In the genomic region with DNA sequence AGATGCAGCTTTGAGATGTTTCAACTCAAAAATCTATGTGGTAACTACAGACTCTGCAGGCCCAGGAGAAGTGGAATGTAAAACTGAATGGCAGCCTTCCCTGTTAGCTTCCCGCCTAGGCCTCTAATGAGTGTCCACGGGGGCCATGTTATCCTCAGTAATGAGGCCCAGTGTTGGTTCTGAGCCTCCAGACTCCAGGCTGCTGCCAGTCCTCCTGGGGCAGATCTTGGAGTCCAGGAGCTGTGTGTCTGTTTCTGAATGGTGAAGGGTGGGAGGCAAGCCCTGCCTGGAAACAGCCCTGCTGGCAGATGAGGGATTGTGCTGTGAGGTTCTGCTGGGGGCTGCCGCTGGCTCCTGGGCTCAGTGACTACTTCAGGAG, we compare ENCODE assay signal across 10 mouse cellular contexts. TPM values are rescaled to one million over a fixed set of nuclear protein-coding genes. Genes with fewer than 3 reads are reported as not detected.
DNase-seq lines count a peak whose midpoint lies in the region; ATAC-seq and TF ChIP-seq lines count a peak whose summit lies in the region.
"Had no signal": no experiment of that assay in that cellular context is flagged by ENCODE, and none has a peak within 500 bp of the region (broad histone marks: within the 10 kb centered on the region; RNA-seq: fewer than 3 reads in every experiment).

No protein-coding gene starts in this region.

- TF ChIP-seq POLR2A in bone marrow, adult 2 months (IDR thresholded peaks at IDR 0.05; ENCODE audit: borderline replicate concordance, control insufficient read depth, low read depth, low read length): no peak
- TF ChIP-seq POLR2A in limb, embryonic 14.5 days (IDR thresholded peaks at IDR 0.05; ENCODE audit: borderline replicate concordance, extremely low read depth, insufficient read depth, insufficient read length): no peak

- no peak for DNase-seq in heart, postnatal 10 days
- peak; percentile 70 for DNase-seq in limb, embryonic 14.5 days (ENCODE audit: low spot score)
- DNase-seq in cerebellum, adult 9-11 months: no peak
- no peak for DNase-seq in Muller cell, postnatal 12 days (ENCODE audit: inconsistent ontology term)
- DNase-seq: lung, adult 2 months had no signal

- WGBS in heart, embryonic 12.5 days: 47% methylated on average over 3 of the region's 3 CpGs
- WGBS in bone marrow, adult 2 months: 81% methylated on average over 3 of the region's 3 CpGs
- WGBS in embryonic facial prominence, embryonic 15.5 days: 32% methylated on average over 3 of the region's 3 CpGs
- WGBS in limb, embryonic 14.5 days: 12% methylated on average over 3 of the region's 3 CpGs

- no peak for ATAC-seq in heart, embryonic 12.5 days (ENCODE audit: insufficient number of reproducible peaks, low FRiP score)
- no peak for ATAC-seq in embryonic facial prominence, embryonic 15.5 days (ENCODE audit: insufficient number of reproducible peaks, low FRiP score, low TSS enrichment, low read depth)
- ATAC-seq in limb, embryonic 14.5 days (ENCODE audit: low FRiP score, low read depth): peak; percentile 51
- ATAC-seq in megakaryocyte-erythroid progenitor cell, adult 5-6 weeks (replicated peaks; ENCODE audit: low FRiP score, low TSS enrichment, poor library complexity, severe bottlenecking): no peak
- ATAC-seq: CD4-positive, CD25-positive, alpha-beta regulatory T cell, adult 4 months had no signal

- H3K9ac ChIP-seq in heart, embryonic 12.5 days: no peak overlapping the region
- H3K9ac ChIP-seq in embryonic facial prominence, embryonic 15.5 days: no peak overlapping the region
- H3K9ac ChIP-seq in limb, embryonic 14.5 days (ENCODE audit: low read depth, low read length, severe bottlenecking): no peak overlapping the region

- intact Hi-C loops in heart, postnatal 10 days (cut with DNase I): no loop called here

- no peak overlapping the region for H3K4me3 ChIP-seq in heart, embryonic 12.5 days
- H3K4me3 ChIP-seq in bone marrow, adult 2 months (replicated peaks; ENCODE audit: control insufficient read depth, low read depth, low read length): no peak overlapping the region
- H3K4me3 ChIP-seq in embryonic facial prominence, embryonic 15.5 days (replicated peaks): no peak overlapping the region
- H3K4me3 ChIP-seq in limb, embryonic 14.5 days (replicated peaks; ENCODE audit: low read length): no peak overlapping the region

- TF ChIP-seq CTCF in bone marrow, adult 2 months (IDR thresholded peaks at IDR 0.05; ENCODE audit: control insufficient read depth, insufficient read depth, low read length): no peak

- H3K9me3 ChIP-seq in heart, embryonic 12.5 days (replicated peaks): no peaks in the 10 kb centered on the region
- H3K9me3 ChIP-seq in embryonic facial prominence, embryonic 15.5 days (replicated peaks): no peaks in the 10 kb centered on the region
- no peaks in the 10 kb centered on the region for H3K9me3 ChIP-seq in limb, embryonic 14.5 days (ENCODE audit: control insufficient read depth, low read length)

- H3K4me2 ChIP-seq in heart, embryonic 12.5 days: peak overlapping the region; percentile 32; the same call in 1 of the 2 replicates
- no peak overlapping the region for H3K4me2 ChIP-seq in embryonic facial prominence, embryonic 15.5 days (replicated peaks)
- no peak overlapping the region for H3K4me2 ChIP-seq in limb, embryonic 14.5 days (replicated peaks; ENCODE audit: low read depth, low read length, severe bottlenecking)

- H3K4me1 ChIP-seq in heart, embryonic 12.5 days (replicated peaks): peaks cover 23% of the 10 kb centered on the region
- peaks cover 16% of the 10 kb centered on the region for H3K4me1 ChIP-seq in bone marrow, adult 2 months (ENCODE audit: control insufficient read depth, insufficient read depth, low read length)
- peaks cover 52% of the 10 kb centered on the region for H3K4me1 ChIP-seq in embryonic facial prominence, embryonic 15.5 days
- peaks cover 73% of the 10 kb centered on the region for H3K4me1 ChIP-seq in limb, embryonic 14.5 days (ENCODE audit: control insufficient read depth, insufficient read depth, low read length)

- no peaks in the 10 kb centered on the region for H3K27me3 ChIP-seq in heart, embryonic 12.5 days (replicated peaks)
- H3K27me3 ChIP-seq in embryonic facial prominence, embryonic 15.5 days: no peaks in the 10 kb centered on the region
- H3K27me3 ChIP-seq in limb, embryonic 14.5 days (ENCODE audit: control insufficient read depth, insufficient read depth, low read length): no peaks in the 10 kb centered on the region

- no peaks in the 10 kb centered on the region for H3K36me3 ChIP-seq in heart, embryonic 12.5 days
- H3K36me3 ChIP-seq in embryonic facial prominence, embryonic 15.5 days: no peaks in the 10 kb centered on the region
- no peaks in the 10 kb centered on the region for H3K36me3 ChIP-seq in limb, embryonic 14.5 days (ENCODE audit: control insufficient read depth, insufficient read depth, low read length)

- no peak overlapping the region for H3K27ac ChIP-seq in heart, embryonic 12.5 days (ENCODE audit: poor library complexity, severe bottlenecking)
- H3K27ac ChIP-seq in bone marrow, adult 2 months (ENCODE audit: control insufficient read depth, insufficient read depth, low read depth, low read length, poor library complexity): 0 out of 2 replicates have a peak overlapping the region, but pooled peaks have one; percentile 4
- H3K27ac ChIP-seq in embryonic facial prominence, embryonic 15.5 days (replicated peaks): peak overlapping the region; percentile 75
- peak overlapping the region; percentile 85 for H3K27ac ChIP-seq in limb, embryonic 14.5 days (replicated peaks; ENCODE audit: low read depth, low read length)

RNA-seq across cellular contexts. Expression of gene Tifab, which starts 10.3 kb away (rescaled TPM):
- 0.72 and 0.81 TPM in 2 replicates for polyA plus RNA-seq in heart, embryonic 12.5 days (2016; fragmentation: Nextera tagmentation; extraction: Ambion mirVana)
- 1 to 10 TPM in 1 of 2 experiments, under 1 TPM in 1; 0.69 to 1.2 TPM for total RNA-seq in heart, postnatal 10 days (2021)
- polyA plus RNA-seq in bone marrow, adult 2 months (2011; ENCODE audit: insufficient read depth, insufficient read length, low replicate concordance, missing spikeins): 22.4 and 70.7 TPM in 2 replicates
- polyA plus RNA-seq in embryonic facial prominence, embryonic 15.5 days (2015; fragmentation: Nextera tagmentation; extraction: Ambion mirVana): 3.4 and 3.7 TPM in 2 replicates
- 1.9 and 2.0 TPM in 2 replicates for polyA plus RNA-seq in limb, embryonic 14.5 days (2012; rRNA removed)
- polyA plus RNA-seq in limb, embryonic 14.5 days (2014; fragmentation: Nextera tagmentation; extraction: Ambion mirVana): 1.1 and 1.3 TPM in 2 replicates
- 3.1 TPM in 1 of 2 replicates, not detected in the other for total RNA-seq in megakaryocyte-erythroid progenitor cell, adult 5-6 weeks (2014; fragmentation: Nextera tagmentation)
- total RNA-seq in megakaryocyte-erythroid progenitor cell, adult 5-6 weeks (2017): 0.23 and 0.56 TPM in 2 replicates

RNA-seq across cellular contexts. Expression of gene H2afy, which starts 32.2 kb away (rescaled TPM):
- 141 and 152 TPM in 2 replicates for polyA plus RNA-seq in heart, embryonic 12.5 days (2016; fragmentation: Nextera tagmentation; extraction: Ambion mirVana)
- 10 to 100 TPM; 76.6 to 79.5 TPM for total RNA-seq in heart, postnatal 10 days (2021)
- polyA plus RNA-seq in bone marrow, adult 2 months (2011; ENCODE audit: insufficient read depth, insufficient read length, low replicate concordance, missing spikeins): 99.1 and 137 TPM in 2 replicates
- 275 and 292 TPM in 2 replicates for polyA plus RNA-seq in embryonic facial prominence, embryonic 15.5 days (2015; fragmentation: Nextera tagmentation; extraction: Ambion mirVana)
- 231 and 297 TPM in 2 replicates for polyA plus RNA-seq in limb, embryonic 14.5 days (2012; rRNA removed)
- polyA plus RNA-seq in limb, embryonic 14.5 days (2014; fragmentation: Nextera tagmentation; extraction: Ambion mirVana): 304 and 351 TPM in 2 replicates
- total RNA-seq in megakaryocyte-erythroid progenitor cell, adult 5-6 weeks (2014; fragmentation: Nextera tagmentation): 188 and 192 TPM in 2 replicates
- total RNA-seq in megakaryocyte-erythroid progenitor cell, adult 5-6 weeks (2017): 316 and 323 TPM in 2 replicates
